Mouse (Mus musculus) CH12.LX (cell line): ENCODE measurements around the gene 5830473C10Rik. TPM values are rescaled to one million over a fixed set of nuclear protein-coding genes. Genes with fewer than 3 reads are reported as not detected.

Experiments used
- polyA plus RNA-seq: library from polyadenylated mRNA; unstranded; fragments of >175 nt; gene quantifications from 2 replicates; pipeline ENCODE4 v1.2.1, GENCODE M21; 2012; ENCODE audit warnings: low read depth; ENCODE audit not compliant: insufficient read length
- total RNA-seq, 2 experiments: library from RNA; depleted of rRNA; stranded (reverse); fragments of 300-350 nt in 1 of 2; fragments of >200 nt in 1 of 2; gene quantifications; 2 replicates each; pipeline ENCODE4 v1.2.3; 2012 to 2014

Gene 5830473C10Rik
- total and polyA plus RNA-seq, 3 experiments, result 0.83 to 3.8 (median 2.0) TPM

Other genes with a start within 250 kb of the 5830473C10Rik start
- 36.3 and 39.0 TPM in 2 replicates for gene Ankrd17, start 194.5 kb upstream of the 5830473C10Rik start, total RNA-seq (2012; rRNA removed)
- gene Ankrd17, start 194.5 kb upstream of the 5830473C10Rik start, total RNA-seq (2014; rRNA removed), result 29.8 and 31.7 TPM in 2 replicates
- gene Ankrd17, start 194.5 kb upstream of the 5830473C10Rik start, polyA plus RNA-seq, result 62.6 and 71.5 TPM in 2 replicates
- gene Gm9958, start 193.9 kb upstream of the 5830473C10Rik start, total RNA-seq (2012; rRNA removed), result 0.67 and 1.2 TPM in 2 replicates
- 1.3 and 1.9 TPM in 2 replicates for gene Gm9958, start 193.9 kb upstream of the 5830473C10Rik start, total RNA-seq (2014; rRNA removed)
- gene Gm9958, start 193.9 kb upstream of the 5830473C10Rik start, polyA plus RNA-seq, result 0.82 and 1.3 TPM in 2 replicates
- gene Alb, start 100.2 kb upstream of the 5830473C10Rik start, total RNA-seq (2012; rRNA removed), result not detected in 2 replicates
- gene Alb, start 100.2 kb upstream of the 5830473C10Rik start, total RNA-seq (2014; rRNA removed), result 0.40 TPM in 1 of 2 replicates, not detected in the other
- gene Alb, start 100.2 kb upstream of the 5830473C10Rik start, polyA plus RNA-seq, result not detected in 2 replicates
- 15.9 and 25.8 TPM in 2 replicates for gene Afp, start 70.4 kb upstream of the 5830473C10Rik start, total RNA-seq (2012; rRNA removed)
- 12.5 and 12.8 TPM in 2 replicates for gene Afp, start 70.4 kb upstream of the 5830473C10Rik start, total RNA-seq (2014; rRNA removed)
- 18.2 and 19.8 TPM in 2 replicates for gene Afp, start 70.4 kb upstream of the 5830473C10Rik start, polyA plus RNA-seq
- not detected in 2 replicates for gene Afm, start 42.2 kb upstream of the 5830473C10Rik start, total RNA-seq (2012; rRNA removed)
- not detected in 2 replicates for gene Afm, start 42.2 kb upstream of the 5830473C10Rik start, total RNA-seq (2014; rRNA removed)
- not detected in 2 replicates for gene Afm, start 42.2 kb upstream of the 5830473C10Rik start, polyA plus RNA-seq
- 11.8 and 15.1 TPM in 2 replicates for gene Rassf6, start 79.5 kb downstream of the 5830473C10Rik start, total RNA-seq (2012; rRNA removed)
- gene Rassf6, start 79.5 kb downstream of the 5830473C10Rik start, total RNA-seq (2014; rRNA removed), result 24.5 and 26.3 TPM in 2 replicates
- gene Rassf6, start 79.5 kb downstream of the 5830473C10Rik start, polyA plus RNA-seq, result 18.3 and 22.4 TPM in 2 replicates
- gene Cxcl5, start 198.3 kb downstream of the 5830473C10Rik start, total RNA-seq (2012; rRNA removed), result not detected in 2 replicates
- not detected in 2 replicates for gene Cxcl5, start 198.3 kb downstream of the 5830473C10Rik start, total RNA-seq (2014; rRNA removed)
- gene Cxcl5, start 198.3 kb downstream of the 5830473C10Rik start, polyA plus RNA-seq, result not detected in 2 replicates
- gene Ppbp, start 207.4 kb downstream of the 5830473C10Rik start, total RNA-seq (2012; rRNA removed), result not detected in 2 replicates
- not detected in 2 replicates for gene Ppbp, start 207.4 kb downstream of the 5830473C10Rik start, total RNA-seq (2014; rRNA removed)
- not detected in 2 replicates for gene Ppbp, start 207.4 kb downstream of the 5830473C10Rik start, polyA plus RNA-seq
- gene Pf4, start 211.3 kb downstream of the 5830473C10Rik start, total RNA-seq (2012; rRNA removed), result not detected in 2 replicates
- gene Pf4, start 211.3 kb downstream of the 5830473C10Rik start, total RNA-seq (2014; rRNA removed), result not detected in 2 replicates
- not detected in 2 replicates for gene Pf4, start 211.3 kb downstream of the 5830473C10Rik start, polyA plus RNA-seq
- not detected in 2 replicates for gene Cxcl3, start 225.0 kb downstream of the 5830473C10Rik start, total RNA-seq (2012; rRNA removed)
- gene Cxcl3, start 225.0 kb downstream of the 5830473C10Rik start, total RNA-seq (2014; rRNA removed), result not detected in 2 replicates
- not detected in 2 replicates for gene Cxcl3, start 225.0 kb downstream of the 5830473C10Rik start, polyA plus RNA-seq
- gene Cxcl15, start 233.4 kb downstream of the 5830473C10Rik start, total RNA-seq (2012; rRNA removed), result not detected in 2 replicates
- gene Cxcl15, start 233.4 kb downstream of the 5830473C10Rik start, total RNA-seq (2014; rRNA removed), result not detected in 2 replicates
- not detected in 2 replicates for gene Cxcl15, start 233.4 kb downstream of the 5830473C10Rik start, polyA plus RNA-seq